Mouse (Mus musculus) intestine, embryonic 15.5 days (tissue): ENCODE results near the gene Cdon. TPM values are rescaled to one million over a fixed set of nuclear protein-coding genes. Genes with fewer than 3 reads are reported as not detected.

Source experiments
- ATAC-seq: fragments of 200-750 bp; cut with Nextera tagmentation; 2 replicates; pipeline ENCODE4 v1.8.0; 2017; ENCODE audit warnings: moderate TSS enrichment, moderate library complexity
- H3K27ac ChIP-seq: fragments of 300-500 bp; sonication (generic); 2 replicates; pipeline ENCODE4 v1.5.1; 2015; ENCODE audit warnings: mild to moderate bottlenecking, inconsistent platforms
- H3K27me3 ChIP-seq: fragments of 300-500 bp; sonication (generic); replicated peaks from 2 replicates; pipeline ENCODE4 v1.6.1; 2015; ENCODE audit warnings: inconsistent platforms
- H3K36me3 ChIP-seq: fragments of 300-500 bp; sonication (generic); 2 replicates; pipeline ENCODE4 v1.6.1; 2015; ENCODE audit warnings: inconsistent platforms
- H3K4me1 ChIP-seq: fragments of 300-500 bp; sonication (generic); replicated peaks from 2 replicates; pipeline ENCODE4 v1.6.1; 2015; ENCODE audit warnings: inconsistent platforms
- H3K4me2 ChIP-seq: fragments of 300-500 bp; sonication (generic); replicated peaks from 2 replicates; pipeline ENCODE4 v1.6.1; 2015; ENCODE audit warnings: mild to moderate bottlenecking, inconsistent platforms
- H3K4me3 ChIP-seq: fragments of 300-500 bp; sonication (generic); replicated peaks from 2 replicates; pipeline ENCODE4 v1.5.1; 2015; ENCODE audit warnings: inconsistent platforms
- H3K9ac ChIP-seq: fragments of 300-500 bp; sonication (generic); 2 replicates; pipeline ENCODE4 v1.6.1; 2015; ENCODE audit warnings: inconsistent platforms
- H3K9me3 ChIP-seq: fragments of 300-500 bp; sonication (generic); 2 replicates; pipeline ENCODE4 v1.6.1; 2016; ENCODE audit warnings: inconsistent platforms
- WGBS: fragments of 180-500 bp; shearing (Covaris S2); methylation state at CpG from one replicate; pipeline ENCODE4 v1.1.7; 2015; 5-methylcytosine and 5-hydroxymethylcytosine counted together
- polyA plus RNA-seq: library from polyadenylated mRNA; unstranded; fragments of >200 nt; fragmentation: Nextera tagmentation; extraction: Ambion mirVana; gene quantifications from 2 replicates; pipeline ENCODE4 v1.2.1, GENCODE M21; 2015

Gene Cdon
- polyA plus RNA-seq = 6.6 and 8.2 TPM in 2 replicates

- peak within 1 kb of the TSS; percentile 91 for H3K9ac ChIP-seq
- WGBS = under 1% methylated on average over 96 of the region's 97 CpGs
- peaks cover 12% of the 10 kb centered on the region for H3K4me1 ChIP-seq
- H3K36me3 ChIP-seq = no peaks in the 10 kb centered on the region
- H3K4me3 ChIP-seq = peak within 1 kb of the TSS; percentile 99
- peak within 1 kb of the TSS; percentile 90 for H3K27ac ChIP-seq
- ATAC-seq = peak; percentile 97
- peak within 1 kb of the TSS; percentile 72 for H3K4me2 ChIP-seq
- no peaks in the 10 kb centered on the region for H3K27me3 ChIP-seq
- no peaks in the 10 kb centered on the region for H3K9me3 ChIP-seq
These were observed at the start of gene Cdon for GRCm38 (mm10) chr9:35420805-35421719. Gene Cdon (plus strand): TSS chr9:35421128.

GRCm38 (mm10) chr9:35372324-35373101 lies 48.4 kb upstream of the Cdon start:
- Histone ChIP-seq H3K27ac (no peak overlapping the region), H3K9ac (no peak overlapping the region), H3K9me3 (no peaks in the 10 kb centered on the region), H3K4me1 (no peaks in the 10 kb centered on the region), H3K4me2 (no peak overlapping the region), H3K27me3 (no peaks in the 10 kb centered on the region), H3K4me3 (no peak overlapping the region), H3K36me3 (no peaks in the 10 kb centered on the region)
- ATAC-seq = no peak
- 58% methylated on average over 9 of the region's 9 CpGs for WGBS

- H3K4me3 ChIP-seq = no peak overlapping the region
- H3K4me2 ChIP-seq = no peak overlapping the region
- H3K36me3 ChIP-seq = no peaks in the 10 kb centered on the region
- H3K4me1 ChIP-seq = no peaks in the 10 kb centered on the region
- H3K27me3 ChIP-seq = no peaks in the 10 kb centered on the region
- no peak overlapping the region for H3K27ac ChIP-seq
- ATAC-seq = no peak
- no peak overlapping the region for H3K9ac ChIP-seq
- H3K9me3 ChIP-seq = no peaks in the 10 kb centered on the region
- 68% methylated on average over 2 of the region's 2 CpGs for WGBS
These were observed 43.0 kb upstream of the Cdon start for GRCm38 (mm10) chr9:35377916-35378315.

- ATAC-seq = no peak
- H3K27ac ChIP-seq = no peak overlapping the region
- 55% methylated on average over 3 of the region's 3 CpGs for WGBS
These were observed 41.9 kb upstream of the Cdon start for GRCm38 (mm10) chr9:35378991-35379390.

GRCm38 (mm10) chr9:35399896-35400295 lies 21.0 kb upstream of the Cdon start:
- WGBS = 61% methylated on average over 7 of the region's 7 CpGs
- no peaks in the 10 kb centered on the region for H3K36me3 ChIP-seq

More at GRCm38 (mm10) chr9:35378991-35379390, 41.9 kb upstream of the Cdon start:
- Histone ChIP-seq H3K4me2 (no peak overlapping the region), H3K9ac (no peak overlapping the region), H3K27me3 (no peaks in the 10 kb centered on the region), H3K4me3 (no peak overlapping the region), H3K36me3 (no peaks in the 10 kb centered on the region), H3K4me1 (no peaks in the 10 kb centered on the region), H3K9me3 (no peaks in the 10 kb centered on the region)

GRCm38 (mm10) chr9:35400398-35400797 lies 20.5 kb upstream of the Cdon start:
- ATAC-seq = no peak
- H3K9me3 ChIP-seq = no peaks in the 10 kb centered on the region
- no peak overlapping the region for H3K27ac ChIP-seq
- H3K4me1 ChIP-seq = peaks cover 8% of the 10 kb centered on the region
- 31% methylated on average over 7 of the region's 7 CpGs for WGBS
- H3K4me2 ChIP-seq = no peak overlapping the region
- H3K27me3 ChIP-seq = no peaks in the 10 kb centered on the region
- no peak overlapping the region for H3K9ac ChIP-seq
- H3K36me3 ChIP-seq = no peaks in the 10 kb centered on the region
- H3K4me3 ChIP-seq = no peak overlapping the region

More at GRCm38 (mm10) chr9:35399896-35400295, 21.0 kb upstream of the Cdon start:
- H3K27me3 ChIP-seq = no peaks in the 10 kb centered on the region
- H3K4me1 ChIP-seq = peaks cover 7% of the 10 kb centered on the region; the same call in 1 of the 2 replicates
- H3K9ac ChIP-seq = no peak overlapping the region
- H3K27ac ChIP-seq = no peak overlapping the region
- H3K9me3 ChIP-seq = no peaks in the 10 kb centered on the region
- no peak overlapping the region for H3K4me2 ChIP-seq
- H3K4me3 ChIP-seq = no peak overlapping the region
- no peak for ATAC-seq

GRCm38 (mm10) chr9:35400831-35401230 lies 20.1 kb upstream of the Cdon start:
- no peaks in the 10 kb centered on the region for H3K36me3 ChIP-seq
- H3K4me3 ChIP-seq = no peak overlapping the region
- H3K4me1 ChIP-seq = peaks cover 10% of the 10 kb centered on the region
- H3K27me3 ChIP-seq = no peaks in the 10 kb centered on the region
- ATAC-seq = no peak
- H3K27ac ChIP-seq = no peak overlapping the region
- no peak overlapping the region for H3K9ac ChIP-seq
- no peak overlapping the region for H3K4me2 ChIP-seq
- 22% methylated on average over 9 of the region's 9 CpGs for WGBS
- H3K9me3 ChIP-seq = no peaks in the 10 kb centered on the region

GRCm38 (mm10) chr9:35402584-35402991 lies 18.3 kb upstream of the Cdon start:
- Histone ChIP-seq H3K9ac (no peak overlapping the region), H3K4me2 (no peak overlapping the region), H3K27ac (no peak overlapping the region), H3K4me1 (peaks cover 10% of the 10 kb centered on the region), H3K27me3 (no peaks in the 10 kb centered on the region), H3K9me3 (no peaks in the 10 kb centered on the region), H3K4me3 (no peak overlapping the region), H3K36me3 (no peaks in the 10 kb centered on the region)
- 77% methylated on average over 4 of the region's 4 CpGs for WGBS
- no peak for ATAC-seq

GRCm38 (mm10) chr9:35403490-35403889 lies 17.4 kb upstream of the Cdon start:
- no peak overlapping the region for H3K4me2 ChIP-seq
- H3K4me3 ChIP-seq = no peak overlapping the region
- no peaks in the 10 kb centered on the region for H3K36me3 ChIP-seq
- 79% methylated on average over 4 of the region's 4 CpGs for WGBS
- peaks cover 10% of the 10 kb centered on the region for H3K4me1 ChIP-seq
- ATAC-seq = no peak
- H3K9me3 ChIP-seq = no peaks in the 10 kb centered on the region
- H3K9ac ChIP-seq = no peak overlapping the region
- no peak overlapping the region for H3K27ac ChIP-seq
- no peaks in the 10 kb centered on the region for H3K27me3 ChIP-seq

- H3K27ac ChIP-seq = peak overlapping the region; percentile 74
- H3K4me1 ChIP-seq = peaks cover 10% of the 10 kb centered on the region
- H3K9ac ChIP-seq = no peak overlapping the region
- H3K4me2 ChIP-seq = peak overlapping the region; percentile 30
- WGBS = 7% methylated on average over 13 of the region's 13 CpGs
- no peak overlapping the region for H3K4me3 ChIP-seq
- no peaks in the 10 kb centered on the region for H3K36me3 ChIP-seq
- ATAC-seq = peak; percentile 75
- no peaks in the 10 kb centered on the region for H3K27me3 ChIP-seq
- H3K9me3 ChIP-seq = no peaks in the 10 kb centered on the region
These were observed 15.7 kb upstream of the Cdon start for GRCm38 (mm10) chr9:35405038-35405905.

- H3K4me2 ChIP-seq = no peak overlapping the region
- H3K36me3 ChIP-seq = no peaks in the 10 kb centered on the region
- H3K9me3 ChIP-seq = no peaks in the 10 kb centered on the region
- 0 out of 2 replicates have a peak, but pooled peaks cover 4% of the 10 kb centered on the region for H3K4me1 ChIP-seq
- H3K27ac ChIP-seq = no peak overlapping the region
- no peak for ATAC-seq
- H3K9ac ChIP-seq = no peak overlapping the region
- 82% methylated on average over 11 of the region's 11 CpGs for WGBS
- H3K27me3 ChIP-seq = no peaks in the 10 kb centered on the region
- H3K4me3 ChIP-seq = no peak overlapping the region
These were observed 9.5 kb upstream of the Cdon start for GRCm38 (mm10) chr9:35411225-35411965.
